Mouse (Mus musculus) erythroblast, embryonic 14.5 days (primary cell): ENCODE measurements around the gene March9.

Experiments
- GATA1 ChIP-seq: IDR thresholded peaks from 2 replicates; pipeline ENCODE4 v1.6.1; 2012; ENCODE audit warnings: low read length, inconsistent platforms, mixed read lengths
- TAL1 ChIP-seq: IDR thresholded peaks from 3 replicates; pipeline ENCODE4 v1.6.1; 2012; ENCODE audit warnings: low read length, inconsistent platforms, mixed read lengths

GRCm38 (mm10) chr10:127062503-127062902 lies 2.5 kb upstream of the March9 start:
- no peak for TF ChIP-seq TAL1
- TF ChIP-seq GATA1 = no peak
